ENCODE assay signal across 20 mouse cellular contexts in the genomic region with DNA sequence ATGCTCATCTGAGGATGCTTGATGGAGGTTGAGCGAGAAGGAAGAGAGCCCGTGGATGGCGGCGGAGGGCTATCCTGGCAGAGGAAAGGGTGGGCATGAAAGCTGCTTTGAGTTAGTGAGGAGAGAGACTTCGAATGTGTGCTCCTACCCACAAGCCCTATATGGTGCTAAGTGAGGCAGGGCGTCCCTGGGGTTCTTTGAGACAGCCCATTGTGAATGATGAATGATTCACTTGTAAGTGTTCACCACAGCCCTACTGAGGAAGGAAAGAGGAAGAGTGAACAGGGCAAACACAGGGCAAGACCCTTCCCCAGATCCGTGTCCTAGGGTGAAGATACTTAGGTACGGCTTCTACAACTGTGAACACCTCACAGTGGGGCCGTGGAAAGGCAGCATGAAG. TPM values are rescaled to one million over a fixed set of nuclear protein-coding genes. Genes with fewer than 3 reads are reported as not detected.
DNase-seq lines count a peak whose midpoint lies in the region; ATAC-seq and TF ChIP-seq lines count a peak whose summit lies in the region.
"Had no signal": no experiment of that assay in that cellular context is flagged by ENCODE, and none has a peak within 500 bp of the region (broad histone marks: within the 10 kb centered on the region; RNA-seq: fewer than 3 reads in every experiment).

No protein-coding gene starts in this region.

- H3K36me3 ChIP-seq in heart, embryonic 15.5 days = no peaks in the 10 kb centered on the region
- no peaks in the 10 kb centered on the region for H3K36me3 ChIP-seq in testis, adult 2 months (ENCODE audit: control insufficient read depth, insufficient read depth, low read length)
- no peaks in the 10 kb centered on the region for H3K36me3 ChIP-seq in limb, embryonic 10.5 days
- H3K36me3 ChIP-seq: neural tube, embryonic 12.5 days had no signal

- no peak overlapping the region for H3K4me2 ChIP-seq in heart, embryonic 15.5 days
- H3K4me2 ChIP-seq: liver, embryonic 11.5 days; neural tube, embryonic 12.5 days had no signal

- no peak for TF ChIP-seq CTCF in testis, adult 2 months (IDR thresholded peaks at IDR 0.05; ENCODE audit: control insufficient read depth, insufficient read depth, insufficient replicate concordance, low read depth, low read length)

- WGBS in heart, embryonic 15.5 days = 71% methylated on average over 9 of the region's 9 CpGs
- WGBS in limb, embryonic 10.5 days = 69% methylated on average over 9 of the region's 9 CpGs

- no peak for TF ChIP-seq POLR2A in testis, adult 2 months (IDR thresholded peaks at IDR 0.05; ENCODE audit: control insufficient read depth, low read depth, low read length)

- intact Hi-C loops in heart, postnatal 10 days (cut with DNase I) = no loop called here
- intact Hi-C loops in left cerebral cortex, postnatal 14 days (cut with DNase I) = no loop called here

- no peak for ATAC-seq in heart, embryonic 15.5 days (replicated peaks; ENCODE audit: insufficient number of reproducible peaks, insufficient read depth, low FRiP score, low read depth)
- no peak for ATAC-seq in activated CD4-positive, CD25-positive, alpha-beta regulatory T cell, adult 4 months
- ATAC-seq: hindbrain, embryonic 16.5 days; intestine, postnatal 0 days; midbrain, embryonic 16.5 days had no signal

- H3K9ac ChIP-seq in heart, embryonic 15.5 days = no peak overlapping the region
- H3K9ac ChIP-seq: neural tube, embryonic 12.5 days had no signal

- DNase-seq in heart, postnatal 10 days = no peak
- DNase-seq in testis, postnatal 14 days (ENCODE audit: low spot score) = no peak
- DNase-seq in limb, embryonic 10.5 days (ENCODE audit: low spot score) = no peak
- no peak for DNase-seq in left cerebral cortex, postnatal 14 days (ENCODE audit: low spot score in 2 of 2)
- DNase-seq in layer of hippocampus, adult 9-10 months (ENCODE audit: low spot score) = no peak
- DNase-seq: cerebellum, postnatal 14 days; gastrocnemius, postnatal 36 days; kidney, postnatal 25 days; lung, adult 2 months; thymus, postnatal 14 days had no signal

- peak overlapping the region; percentile 66 for H3K27ac ChIP-seq in heart, embryonic 15.5 days
- H3K27ac ChIP-seq in testis, adult 2 months (ENCODE audit: control insufficient read depth, insufficient read depth, low read depth, low read length) = peak overlapping the region; percentile 46
- H3K27ac ChIP-seq in limb, embryonic 10.5 days = peak overlapping the region; percentile 94
- H3K27ac ChIP-seq: neural tube, embryonic 12.5 days had no signal

- H3K9me3 ChIP-seq in heart, embryonic 15.5 days (replicated peaks) = no peaks in the 10 kb centered on the region
- no peaks in the 10 kb centered on the region for H3K9me3 ChIP-seq in limb, embryonic 10.5 days (replicated peaks)
- H3K9me3 ChIP-seq: neural tube, embryonic 12.5 days had no signal

- H3K27me3 ChIP-seq in heart, embryonic 15.5 days = peaks cover 2% of the 10 kb centered on the region; the same call in 1 of the 2 replicates
- no peaks in the 10 kb centered on the region for H3K27me3 ChIP-seq in testis, adult 2 months (ENCODE audit: control insufficient read depth, insufficient read depth, low read length)
- no peaks in the 10 kb centered on the region for H3K27me3 ChIP-seq in limb, embryonic 10.5 days (ENCODE audit: low read depth, poor library complexity, severe bottlenecking)
- H3K27me3 ChIP-seq: neural tube, embryonic 12.5 days had no signal

- H3K4me3 ChIP-seq in heart, embryonic 15.5 days = no peak overlapping the region
- H3K4me3 ChIP-seq in testis, adult 2 months (ENCODE audit: control insufficient read depth, low read depth, low read length) = no peak overlapping the region
- H3K4me3 ChIP-seq in limb, embryonic 10.5 days = no peak overlapping the region
- H3K4me3 ChIP-seq: neural tube, embryonic 12.5 days had no signal

- peaks cover 61% of the 10 kb centered on the region for H3K4me1 ChIP-seq in heart, embryonic 15.5 days (replicated peaks)
- peaks cover 10% of the 10 kb centered on the region for H3K4me1 ChIP-seq in testis, adult 2 months (ENCODE audit: control insufficient read depth, insufficient read depth, low read length)
- H3K4me1 ChIP-seq in limb, embryonic 10.5 days = peaks cover 97% of the 10 kb centered on the region

RNA-seq across cellular contexts. Expression of gene Foxs1, which starts 6.1 kb away (rescaled TPM):
- polyA plus RNA-seq in heart, embryonic 15.5 days (2015; fragmentation: Nextera tagmentation; extraction: Ambion mirVana) = 6.6 and 8.3 TPM in 2 replicates
- 10 to 100 TPM in 1 of 2 experiments, 1 to 10 TPM in 1; 9.7 to 10.1 TPM for total RNA-seq in heart, postnatal 10 days (2021)
- polyA plus RNA-seq in testis, adult 2 months (2012; rRNA removed) = 4.1 and 4.3 TPM in 2 replicates
- polyA plus RNA-seq in limb, embryonic 10.5 days (2016; fragmentation: Nextera tagmentation; extraction: Ambion mirVana) = 0.26 and 0.64 TPM in 2 replicates
- not detected for polyA plus RNA-seq in activated CD4-positive, CD25-positive, alpha-beta regulatory T cell, adult 4 months (2017; shearing (Covaris generic))
- total RNA-seq in left cerebral cortex, postnatal 14 days (2021) = 1 to 10 TPM; 1.2 to 1.7 TPM

RNA-seq across cellular contexts. Expression of gene Mylk2, which starts 15.7 kb away (rescaled TPM):
- 0.11 and 0.15 TPM in 2 replicates for polyA plus RNA-seq in heart, embryonic 15.5 days (2015; fragmentation: Nextera tagmentation; extraction: Ambion mirVana)
- total RNA-seq in heart, postnatal 10 days (2021) = under 1 TPM; 0.25 to 0.38 TPM
- 0.04 TPM in 1 of 2 replicates, not detected in the other for polyA plus RNA-seq in testis, adult 2 months (2012; rRNA removed)
- polyA plus RNA-seq in limb, embryonic 10.5 days (2016; fragmentation: Nextera tagmentation; extraction: Ambion mirVana) = not detected in 2 replicates
- not detected for polyA plus RNA-seq in activated CD4-positive, CD25-positive, alpha-beta regulatory T cell, adult 4 months (2017; shearing (Covaris generic))
- not detected for total RNA-seq in left cerebral cortex, postnatal 14 days (2021)
- polyA plus RNA-seq: heart, embryonic 14.5 days; intestine, postnatal 0 days; liver, embryonic 11.5 days; neural tube, embryonic 12.5 days; stomach, embryonic 14.5 days had no signal

RNA-seq across cellular contexts. Expression of gene Dusp15, which starts 24.6 kb away (rescaled TPM):
- polyA plus RNA-seq in heart, embryonic 15.5 days (2015; fragmentation: Nextera tagmentation; extraction: Ambion mirVana) = 0.09 and 0.28 TPM in 2 replicates
- total RNA-seq in heart, postnatal 10 days (2021) = under 1 TPM; 0.15 to 0.65 TPM
- polyA plus RNA-seq in testis, adult 2 months (2012; rRNA removed) = 151 and 166 TPM in 2 replicates
- 0.58 and 0.68 TPM in 2 replicates for polyA plus RNA-seq in limb, embryonic 10.5 days (2016; fragmentation: Nextera tagmentation; extraction: Ambion mirVana)
- polyA plus RNA-seq in activated CD4-positive, CD25-positive, alpha-beta regulatory T cell, adult 4 months (2017; shearing (Covaris generic)) = not detected
- total RNA-seq in left cerebral cortex, postnatal 14 days (2021) = 10 to 100 TPM; 23.2 to 28.3 TPM
- polyA plus RNA-seq: heart, embryonic 14.5 days; liver, embryonic 11.5 days had no signal

RNA-seq across cellular contexts. Expression of gene Ttll9, which starts 35.4 kb away (rescaled TPM):
- 0.26 and 0.63 TPM in 2 replicates for polyA plus RNA-seq in heart, embryonic 15.5 days (2015; fragmentation: Nextera tagmentation; extraction: Ambion mirVana)
- not detected for total RNA-seq in heart, postnatal 10 days (2021)
- polyA plus RNA-seq in testis, adult 2 months (2012; rRNA removed) = 203 and 218 TPM in 2 replicates
- 0.53 and 1.7 TPM in 2 replicates for polyA plus RNA-seq in limb, embryonic 10.5 days (2016; fragmentation: Nextera tagmentation; extraction: Ambion mirVana)
- polyA plus RNA-seq in activated CD4-positive, CD25-positive, alpha-beta regulatory T cell, adult 4 months (2017; shearing (Covaris generic)) = 1 to 10 TPM; 1.2 to 1.3 TPM
- 1 to 10 TPM; 3.1 to 3.2 TPM for total RNA-seq in left cerebral cortex, postnatal 14 days (2021)
- total RNA-seq: gastrocnemius, postnatal 36 days had no signal

Comparison
In these comparisons a context has a peak if more than half of its experiments do, and no peak if none do; other contexts are left out.
1. RNA of gene Dusp15, which starts 24.6 kb away (polyA plus RNA-seq): 151 to 166 TPM in testis, adult 2 months; 0.58 to 0.68 TPM in limb, embryonic 10.5 days, 0.09 to 0.28 TPM in heart, embryonic 15.5 days and not detected in activated CD4-positive, CD25-positive, alpha-beta regulatory T cell, adult 4 months; every median in the first group is over 10 times any median in the second.
2. Peak in every context shown above with its lines, with median percentiles within 50 percentile points of each other: H3K27ac ChIP-seq.